Mouse (Mus musculus) Muller cell, postnatal 12 days (primary cell): ENCODE measurements around the gene Mpp2.
A peak's percentile ranks its signal among the peaks of the same experiment; 100 is the strongest.

Experiments
- DNase-seq: peaks from one replicate; pipeline ENCODE4 v3.0.0-alpha.2; 2015; ENCODE audit errors: inconsistent ontology term

Mpp2 gene

DNA sequence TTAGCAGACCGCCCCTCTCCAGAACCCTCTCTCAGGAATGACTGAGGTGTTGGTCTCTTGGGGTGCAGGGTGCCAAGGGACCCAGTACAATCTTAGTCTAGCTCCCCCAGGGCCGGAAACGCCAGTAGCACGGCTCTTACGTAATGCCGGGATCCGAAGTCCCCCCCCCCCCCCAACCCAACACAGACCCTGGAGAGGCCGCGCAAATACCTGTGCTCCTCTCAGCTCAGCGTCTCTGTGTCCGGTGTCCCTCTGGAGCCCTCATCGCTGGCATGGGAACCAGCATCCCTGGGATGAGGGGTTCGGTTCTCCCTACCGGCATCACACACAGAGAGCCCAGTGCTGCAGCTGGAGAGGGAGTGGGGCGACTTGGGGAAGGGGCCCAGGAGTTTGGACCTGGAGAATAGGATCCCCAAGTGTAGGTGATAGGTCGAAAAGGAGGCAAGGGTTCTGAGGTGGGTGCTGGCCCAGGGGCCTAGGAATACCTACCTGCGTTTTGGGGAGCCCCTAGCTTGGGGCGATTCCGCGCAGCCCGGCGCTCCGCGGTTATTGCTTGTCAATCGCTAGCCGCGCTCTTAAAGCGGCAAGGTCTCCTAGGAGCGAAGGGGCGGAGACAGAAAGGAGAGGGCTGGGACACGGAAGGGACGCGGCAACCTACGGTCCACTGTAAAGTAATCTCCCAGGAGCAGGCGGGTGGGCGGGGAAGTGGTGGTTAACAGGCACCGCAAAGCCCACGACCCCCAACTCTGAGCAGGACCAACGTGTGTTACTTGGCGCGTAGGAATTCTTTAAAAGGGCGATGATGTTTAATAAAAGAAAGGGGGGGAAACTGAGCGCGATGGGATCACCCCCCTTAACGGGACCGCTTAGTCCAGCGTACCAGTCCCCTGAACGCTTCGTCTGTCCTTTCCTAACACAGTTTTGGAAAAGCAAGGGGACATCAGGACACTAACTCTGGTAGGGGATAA lies at the start of gene Mpp2:
Gene Mpp2, minus strand, starts transcription at position 585 of the 968 bp plus-strand sequence.
- DNase-seq: peak; percentile 87

DNA sequence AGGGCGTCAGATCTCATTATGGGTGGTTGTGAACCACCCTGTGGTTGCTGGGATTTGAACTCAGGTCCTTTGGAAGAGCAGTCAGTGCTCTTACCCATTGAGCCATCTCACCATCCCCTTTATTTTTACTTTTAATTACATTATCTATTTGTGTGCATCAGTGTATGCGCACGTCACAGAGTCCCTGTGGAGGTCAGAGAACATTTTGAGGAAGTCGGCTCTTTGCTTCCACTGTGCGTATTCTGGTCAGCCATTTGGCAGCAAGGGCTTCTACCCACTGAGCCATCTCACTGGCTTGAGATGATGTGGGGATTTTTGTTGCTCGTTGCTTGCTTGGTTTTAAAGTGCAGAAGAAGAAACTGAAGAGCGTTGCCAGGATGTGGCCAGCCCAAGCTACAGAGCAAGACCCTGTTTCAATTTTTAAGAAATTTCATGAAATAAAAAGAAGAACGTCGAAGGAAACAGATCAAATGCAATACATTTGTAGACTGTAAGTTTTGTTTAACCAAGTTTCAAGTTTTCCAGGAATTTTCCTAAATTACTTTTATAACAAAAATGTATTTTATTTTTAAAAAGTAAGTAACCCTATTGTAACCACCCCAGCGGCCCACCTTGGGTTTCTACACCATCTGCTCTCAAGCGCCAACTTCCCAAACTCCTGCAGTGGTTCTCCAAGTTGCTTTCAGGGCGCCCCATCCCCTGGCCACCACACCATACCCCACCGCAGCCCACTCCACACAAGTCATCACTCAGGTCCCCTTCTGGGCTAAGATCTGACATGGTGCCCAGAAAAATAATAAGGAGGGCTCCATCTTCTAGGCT lies 49.5 kb upstream of the Mpp2 start:
- no peak for DNase-seq

DNA sequence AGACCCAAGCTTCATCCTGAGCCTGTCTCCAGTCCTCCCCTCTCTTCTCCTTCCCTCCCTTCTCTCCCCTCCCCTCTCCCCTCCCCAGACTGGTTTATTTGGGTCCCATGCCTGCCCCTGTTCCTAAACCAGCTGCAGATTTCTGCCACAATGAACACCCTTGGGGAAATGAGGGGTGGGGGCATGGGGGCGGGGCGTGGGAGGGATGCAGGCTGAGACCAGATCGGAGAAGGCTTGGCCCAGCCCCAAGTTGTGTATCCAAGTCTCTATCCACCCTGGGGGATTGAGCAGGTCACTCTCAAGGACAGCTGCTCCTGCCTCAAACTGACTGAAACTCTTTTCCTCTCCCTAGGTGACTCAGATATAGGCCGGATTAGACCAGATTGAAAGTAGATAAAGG lies 46.2 kb upstream of the Mpp2 start:
- no peak for DNase-seq

DNA sequence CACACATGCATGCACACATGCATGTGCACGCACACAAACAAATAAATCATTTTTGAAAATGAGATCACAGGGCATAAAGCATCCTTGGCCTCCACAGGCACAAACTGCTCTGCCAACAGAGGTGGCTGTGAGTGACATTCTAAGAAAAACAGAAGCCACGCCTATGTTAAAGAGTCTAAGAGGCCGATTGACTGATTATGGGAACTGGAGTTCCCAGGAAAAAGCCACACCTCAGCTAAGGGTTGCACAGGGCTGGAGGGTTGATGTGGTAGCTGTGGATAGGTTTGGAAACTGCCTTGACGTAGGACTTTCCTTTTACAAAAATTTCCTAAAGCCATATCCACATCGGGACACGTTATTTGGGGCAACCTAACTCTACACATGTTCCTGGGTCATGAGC lies 29.1 kb upstream of the Mpp2 start:
- no peak for DNase-seq

DNA sequence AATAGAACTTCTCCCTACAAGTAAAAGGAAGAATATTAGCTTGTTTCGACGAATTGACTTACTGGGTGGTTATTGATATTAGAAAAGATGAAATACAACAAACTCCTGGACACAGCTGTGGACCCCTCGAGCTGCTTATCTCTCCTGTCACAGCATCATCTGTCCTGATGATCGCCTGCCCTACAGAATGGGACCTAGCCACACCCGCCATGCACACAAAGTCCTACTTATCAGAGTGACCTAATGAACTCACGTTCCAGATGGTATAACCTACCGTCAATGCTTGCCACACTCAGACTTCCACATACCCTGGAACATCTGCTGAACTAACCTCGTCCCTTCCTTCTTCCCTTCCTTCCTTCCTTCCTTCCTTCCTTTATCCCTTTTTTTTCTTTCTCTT lies 27.9 kb upstream of the Mpp2 start:
- no peak for DNase-seq

DNA sequence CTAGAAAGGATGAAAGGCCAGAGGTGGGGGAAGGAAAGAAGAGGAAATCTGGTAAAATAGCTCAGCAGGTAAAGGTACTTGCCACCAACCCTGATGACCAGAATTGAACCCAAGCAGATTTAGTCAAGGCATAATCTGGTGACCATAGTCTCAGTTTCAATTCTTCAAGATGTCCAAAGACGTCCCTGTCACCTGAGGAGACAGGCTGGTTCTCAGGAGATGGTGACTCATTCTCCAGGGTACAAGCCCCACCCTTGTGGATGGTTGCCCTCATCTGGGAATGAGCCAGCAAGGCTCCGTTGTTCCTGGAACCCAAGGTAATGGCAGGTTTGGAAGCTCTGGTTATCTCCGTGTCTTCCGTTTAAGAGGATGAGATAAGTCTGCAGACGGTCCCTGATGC lies 23.3 kb upstream of the Mpp2 start:
- no peak for DNase-seq

DNA sequence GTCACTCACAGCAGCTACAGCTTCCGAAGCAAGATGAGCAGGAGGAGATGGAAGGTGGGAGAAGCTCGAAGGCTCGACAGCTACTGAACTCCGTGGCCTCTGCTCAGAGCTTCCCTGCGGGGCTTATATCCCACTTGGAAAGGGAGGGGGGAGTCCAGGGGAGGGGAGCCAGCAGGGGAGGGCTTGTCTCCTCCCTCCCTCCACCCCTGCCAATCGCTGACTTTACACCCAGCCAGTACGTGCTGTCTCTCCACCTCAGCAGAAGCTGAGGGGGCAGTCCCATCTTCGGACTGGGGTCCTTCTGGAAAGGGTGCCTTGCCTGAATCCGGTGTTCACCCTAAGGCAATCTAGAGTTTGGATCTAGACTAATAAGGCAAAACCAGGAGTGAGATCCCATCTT lies 19.4 kb upstream of the Mpp2 start, which contains the start of gene Pyy:
Gene Pyy, minus strand, starts transcription at position 101 of the 400 bp plus-strand sequence.
- no peak for DNase-seq

DNA sequence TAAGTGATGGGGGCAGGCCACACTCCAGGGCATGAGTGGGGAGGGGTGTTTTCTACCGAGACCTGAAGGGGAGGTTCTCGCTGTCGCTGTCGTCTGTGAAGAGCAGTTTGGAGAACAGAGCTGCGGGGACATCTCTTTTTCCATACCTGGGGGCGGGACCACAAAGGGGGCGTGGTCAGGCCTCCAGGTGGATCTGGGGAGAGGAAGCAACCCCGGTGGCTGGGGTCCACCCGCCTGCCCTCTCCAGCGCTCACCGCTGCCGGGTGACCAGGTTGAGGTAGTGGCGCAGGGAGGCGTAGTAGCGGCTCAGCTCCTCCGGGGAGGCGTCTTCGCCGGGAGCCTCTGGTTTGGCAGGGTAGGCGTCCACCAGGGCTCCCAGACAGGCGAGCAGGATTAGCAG lies 18.6 kb upstream of the Mpp2 start:
- DNase-seq: no peak

DNA sequence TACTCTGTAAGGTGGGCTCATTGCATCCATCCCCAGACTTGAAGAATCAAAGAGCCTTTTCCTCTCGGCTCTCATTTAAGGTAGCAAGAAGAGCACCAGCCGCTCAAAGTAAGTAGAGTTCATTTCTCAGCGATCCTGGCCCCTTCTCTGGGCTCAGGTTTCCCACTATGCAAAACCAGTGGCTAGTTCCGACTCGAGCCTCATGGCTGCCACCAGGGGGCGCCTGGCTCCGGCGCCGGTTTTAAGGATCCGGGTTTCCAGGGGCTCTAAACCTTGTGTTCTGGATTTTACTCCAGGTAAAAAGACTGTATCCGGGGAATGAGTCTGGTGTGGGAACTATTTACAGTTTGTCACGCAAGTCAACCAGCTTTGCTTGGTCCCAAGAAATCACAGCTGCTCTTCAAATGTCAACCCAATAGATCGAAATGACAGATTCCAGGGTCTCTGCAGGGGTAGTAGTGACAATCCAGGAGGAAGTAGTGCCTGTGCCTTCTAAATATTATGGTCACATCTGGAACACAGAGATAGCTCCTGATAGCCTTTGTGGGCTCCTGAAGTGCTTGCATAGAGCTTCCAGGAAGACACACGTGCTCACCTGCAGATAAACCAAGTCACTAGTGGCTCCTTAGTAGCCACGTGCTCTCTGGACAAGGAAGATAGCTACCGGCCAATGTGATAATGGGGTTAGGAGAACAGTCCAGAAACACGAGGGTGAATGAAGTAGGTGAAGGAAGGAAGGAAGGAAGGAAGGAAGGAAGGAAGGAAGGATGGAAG lies 14.4 kb upstream of the Mpp2 start:
- DNase-seq: peak; percentile 75

DNA sequence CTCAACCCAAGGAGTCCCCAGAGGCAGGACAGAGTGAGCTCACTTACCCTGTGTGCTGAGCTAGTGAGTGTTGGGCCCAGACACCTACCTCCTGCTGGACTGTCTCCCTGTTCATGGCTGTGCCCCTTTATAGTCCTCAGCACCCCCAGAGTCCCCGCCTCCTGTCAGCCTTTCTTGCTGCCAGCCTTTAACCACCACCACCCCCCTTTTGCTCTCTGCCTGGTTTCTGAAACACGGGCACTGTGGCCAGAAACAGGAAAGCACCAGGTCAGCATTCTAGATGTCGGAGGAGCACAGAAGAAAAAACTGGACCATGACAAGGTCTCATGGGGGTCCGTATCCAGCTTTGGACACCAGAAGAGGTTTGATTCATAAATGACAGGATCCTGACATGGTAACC lies 12.9 kb upstream of the Mpp2 start, which contains the start of gene Ppy:
Gene Ppy, minus strand, starts transcription at position 101 of the 400 bp plus-strand sequence.
- DNase-seq: no peak

DNA sequence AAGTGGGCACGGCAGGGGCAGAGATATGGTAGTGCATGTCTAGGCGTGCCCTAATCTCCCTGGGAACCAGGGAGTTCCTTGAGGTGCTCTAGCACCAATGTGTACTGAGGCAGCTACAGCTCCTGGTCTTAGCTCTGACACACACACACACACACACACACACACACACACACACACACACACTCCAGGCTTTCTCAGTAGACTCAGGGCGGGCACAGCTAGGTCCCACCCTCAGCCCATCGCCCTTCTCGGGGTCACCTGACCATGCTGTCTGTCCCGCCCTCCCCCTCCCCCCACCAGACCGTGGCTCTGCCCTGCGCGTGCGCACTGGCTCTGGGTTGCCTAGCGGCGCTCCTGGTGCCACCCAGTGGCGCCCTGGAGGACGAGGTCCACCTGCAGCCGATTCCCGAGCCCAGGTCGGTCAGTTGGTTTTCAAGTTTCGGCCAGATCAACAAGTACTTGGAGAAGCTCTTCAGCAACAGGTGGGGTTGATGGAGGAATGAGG lies 8.6 kb upstream of the Mpp2 start:
- peak; percentile 93 for DNase-seq

DNA sequence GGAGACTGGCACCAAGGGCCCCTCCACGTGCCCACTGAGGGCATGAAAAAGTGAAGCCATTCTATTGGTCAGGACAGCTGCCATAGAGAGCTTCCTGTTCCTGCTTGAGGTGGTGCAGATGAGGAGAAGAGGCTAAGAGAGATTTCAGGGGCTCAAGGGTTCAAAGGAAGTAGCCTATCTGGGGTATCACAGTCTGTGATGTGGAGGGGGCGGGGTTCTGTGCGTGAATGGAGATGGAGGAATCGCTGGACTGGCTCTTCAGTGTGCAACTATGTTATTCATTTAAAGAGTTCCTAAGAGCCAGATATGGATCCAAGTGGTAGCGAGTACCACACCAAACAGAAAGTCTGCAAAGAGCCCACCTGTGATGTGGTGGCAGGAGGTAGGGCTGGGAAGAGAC lies 8.1 kb upstream of the Mpp2 start:
- no peak for DNase-seq

DNA sequence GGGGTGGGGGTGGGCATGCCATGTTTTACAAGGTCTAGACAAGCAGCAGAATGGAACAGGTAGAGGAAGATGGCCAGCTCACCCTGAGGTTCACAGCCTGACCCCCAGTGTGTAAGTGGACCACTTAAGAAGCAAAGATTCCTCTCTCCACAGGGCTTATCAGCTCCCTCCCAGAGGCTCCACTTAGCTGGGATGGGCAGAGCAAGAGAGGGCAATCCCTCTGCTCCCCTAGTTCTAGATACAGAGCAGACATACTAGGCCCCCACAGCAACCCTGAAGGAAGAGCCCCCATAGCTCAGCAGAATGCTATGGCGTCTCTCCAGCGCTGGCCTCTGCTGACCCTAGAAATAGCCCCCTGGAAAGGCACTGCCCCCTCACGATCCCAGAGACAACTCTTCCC lies 7.4 kb upstream of the Mpp2 start:
- DNase-seq: no peak

DNA sequence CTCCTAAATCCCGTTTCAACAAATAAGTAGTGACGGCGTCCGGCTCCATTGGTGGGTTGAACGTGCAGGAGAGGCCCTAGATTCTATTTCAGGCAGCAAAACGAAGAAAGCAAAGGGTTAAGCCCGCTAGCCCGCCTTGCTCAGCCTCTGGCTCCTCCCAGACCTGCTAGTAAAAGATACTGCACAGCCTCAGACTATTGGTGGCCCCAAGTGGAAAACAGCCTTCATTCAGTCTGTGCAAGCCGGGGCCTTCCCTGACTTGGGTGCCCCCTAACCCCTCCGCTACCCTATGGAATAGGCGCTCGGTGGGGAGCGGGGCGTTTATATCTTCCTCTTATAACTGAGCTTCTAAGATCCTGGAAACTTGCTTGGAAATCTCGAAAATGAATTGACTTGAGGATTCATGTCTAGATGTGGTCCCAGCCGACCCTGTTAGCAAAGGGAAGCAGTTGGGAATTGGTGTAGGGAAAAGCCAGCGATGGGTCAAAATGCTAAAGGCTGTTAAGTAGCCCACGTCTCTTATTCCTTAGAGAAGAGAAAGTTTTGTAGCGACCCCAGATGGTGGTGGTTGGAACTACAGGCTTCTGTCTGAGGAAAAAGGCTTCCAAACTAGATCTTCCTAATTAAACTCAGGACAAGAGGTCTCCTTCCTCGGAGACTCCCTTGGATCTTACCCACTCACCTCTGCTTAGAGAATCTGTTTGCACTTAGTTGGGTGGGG lies 933 bp upstream of the Mpp2 start:
- DNase-seq: peak; percentile 92

DNA sequence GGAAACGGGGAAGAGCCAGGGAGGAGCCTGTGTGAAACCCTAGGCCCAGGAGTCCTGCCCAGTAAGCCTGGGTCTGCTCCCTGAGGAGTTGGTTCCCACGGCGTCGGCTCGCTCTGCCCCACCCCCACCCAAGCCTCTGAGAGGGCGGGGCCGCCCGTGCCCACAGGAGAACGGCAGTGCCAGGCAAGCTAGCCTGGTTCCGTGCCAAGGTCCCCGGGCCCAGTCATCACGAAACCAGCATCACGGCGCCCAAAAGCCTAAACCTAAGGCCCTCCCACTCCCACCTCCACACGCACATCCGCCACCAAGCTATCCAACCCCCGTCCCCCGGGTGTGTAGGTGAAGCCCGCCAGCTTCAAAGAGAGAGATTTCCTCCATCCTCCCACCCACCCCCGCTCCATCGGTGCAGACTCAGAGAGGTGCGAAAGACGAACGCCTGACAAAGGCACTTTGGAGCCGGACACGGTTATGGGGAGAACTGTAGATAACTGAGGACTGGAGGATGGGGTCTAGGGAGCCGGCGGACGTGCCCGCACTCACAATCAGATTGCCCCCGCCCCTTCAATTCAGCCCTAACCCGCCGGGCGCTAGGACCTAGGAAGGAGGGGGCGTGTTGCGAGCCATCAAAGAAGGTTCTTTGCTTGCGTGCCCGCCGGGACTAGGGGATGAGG lies 1.1 kb downstream of the Mpp2 start:
- DNase-seq: peak; percentile 94

DNA sequence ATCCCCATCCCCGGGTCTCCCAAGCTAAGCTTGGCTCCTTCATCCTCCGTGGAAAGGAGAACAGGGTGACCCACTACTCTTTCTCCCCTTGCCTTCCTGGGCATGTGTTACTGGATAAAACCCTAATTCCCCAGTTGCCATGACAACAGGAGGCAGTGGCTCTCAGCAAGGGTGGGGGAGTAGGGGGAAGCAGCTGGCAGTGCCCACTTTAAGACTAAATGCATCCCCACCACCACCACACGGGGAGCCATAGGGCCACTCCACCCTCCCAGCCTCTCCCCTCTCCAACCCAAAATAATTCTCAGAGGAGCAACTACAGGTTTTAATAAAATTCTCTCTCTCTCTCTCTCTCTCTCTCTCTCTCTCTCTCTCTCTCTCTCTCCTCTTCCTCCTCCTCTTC lies 2.0 kb downstream of the Mpp2 start:
- peak; percentile 53 for DNase-seq

DNA sequence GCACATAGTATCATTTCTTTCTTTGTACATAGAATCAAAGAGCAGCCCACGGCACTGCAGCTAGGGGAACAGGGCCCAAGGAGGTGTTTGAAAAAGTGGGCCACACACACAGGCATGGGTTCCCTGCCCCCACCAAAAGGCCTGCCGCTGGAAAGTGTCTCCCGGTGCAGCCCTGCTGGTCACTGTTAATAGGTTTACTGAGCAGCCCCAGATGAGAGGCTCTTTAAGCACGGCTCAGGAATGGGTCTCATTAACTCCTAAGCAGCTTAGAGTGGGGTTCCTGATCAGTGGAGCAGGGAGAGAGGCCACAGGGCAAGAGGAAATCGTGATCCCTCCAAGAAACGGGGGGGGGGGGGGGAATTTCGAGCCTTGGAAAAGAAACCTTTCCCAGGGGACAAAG lies 4.2 kb downstream of the Mpp2 start:
- no peak for DNase-seq

DNA sequence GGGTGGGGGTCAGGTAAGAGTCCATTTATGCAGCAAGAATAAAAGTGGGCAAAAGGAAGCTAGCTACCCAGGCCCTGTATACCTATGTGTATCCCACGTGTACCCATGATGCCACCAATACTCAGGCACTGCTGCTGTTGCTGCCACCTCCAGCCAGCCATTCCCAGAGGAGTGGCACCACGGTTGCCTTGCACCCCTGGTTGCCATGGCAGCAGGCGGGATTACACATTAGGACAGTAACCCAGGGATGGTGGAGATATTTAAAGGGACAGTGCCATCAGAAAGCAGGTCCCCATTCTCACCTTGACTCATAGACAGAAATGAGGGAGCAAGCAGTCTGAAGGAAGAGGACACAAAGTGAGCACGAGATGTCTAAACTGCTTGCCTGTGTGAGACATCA lies 5.1 kb downstream of the Mpp2 start:
- DNase-seq: no peak

DNA sequence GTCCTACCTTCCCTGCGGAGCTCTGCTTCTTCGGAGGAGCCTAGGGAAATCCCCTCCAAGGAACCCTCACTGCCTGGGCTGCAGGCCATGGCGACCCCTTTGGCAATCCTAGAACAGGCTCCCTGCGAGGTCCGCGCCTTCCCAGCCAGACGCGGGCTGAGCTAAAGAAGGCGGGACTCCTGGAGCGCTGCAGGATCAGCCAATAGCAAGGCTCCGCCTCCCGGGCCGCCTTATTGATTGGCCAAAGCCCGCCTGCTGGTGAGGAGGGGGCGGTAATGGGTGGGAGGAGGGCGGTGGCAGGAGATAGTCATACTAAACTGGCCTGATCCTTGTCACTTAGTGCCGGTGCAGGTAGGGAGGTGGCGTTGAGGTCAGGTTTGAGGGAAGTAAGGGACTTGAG lies 6.0 kb downstream of the Mpp2 start:
- DNase-seq: peak; percentile 87

DNA sequence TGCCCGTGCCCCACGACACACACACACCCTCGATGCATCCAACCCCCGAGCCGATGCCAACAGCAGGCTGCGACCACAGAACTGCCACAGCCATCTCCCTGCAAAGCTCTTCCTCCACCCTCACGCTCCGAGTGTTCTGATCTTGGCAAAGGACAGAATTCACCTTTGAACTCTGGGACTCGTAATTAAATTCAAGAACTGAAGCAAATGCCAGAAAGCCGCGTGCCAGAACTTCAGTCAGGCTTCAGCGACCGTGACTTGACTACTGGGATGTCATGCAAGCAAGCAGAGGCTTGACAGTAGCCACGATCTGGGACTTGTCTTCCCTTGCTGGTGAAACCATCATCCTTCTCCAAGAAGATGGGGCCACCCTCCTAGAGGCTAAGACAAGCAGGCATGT lies 14.6 kb downstream of the Mpp2 start:
- no peak for DNase-seq
